Mouse (Mus musculus) monocyte, adult 5-6 weeks (primary cell): Measurements from ENCODE around the gene Psmc3ip. TPM values are rescaled to one million over a fixed set of nuclear protein-coding genes. Genes with fewer than 3 reads are reported as not detected.

Source experiments
- ATAC-seq: fragments of 153-309, 156-312 bp; replicated peaks from 2 replicates; pipeline ENCODE4 v1.8.0; 2017; ENCODE audit warnings: mild to moderate bottlenecking; ENCODE audit not compliant: low TSS enrichment, insufficient number of reproducible peaks, severe bottlenecking, poor library complexity, low FRiP score
- total RNA-seq: library from RNA; stranded (forward); fragments of 200-1000, 200-491, 200-594 nt; gene quantifications from 3 replicates; pipeline ENCODE4 v1.2.3, GENCODE M21; 2017

The Psmc3ip gene
- total RNA-seq, 1 experiment from 2014 or later, result not detected

GRCm38 (mm10) chr11:101062165-101062884 lies 32.9 kb downstream of the Psmc3ip start:
- no peak for ATAC-seq

- ATAC-seq, result no peak
Observed at GRCm38 (mm10) chr11:101061049-101061448, 34.2 kb downstream of the Psmc3ip start.

GRCm38 (mm10) chr11:101060126-101060525 lies 35.1 kb downstream of the Psmc3ip start:
- no peak for ATAC-seq

GRCm38 (mm10) chr11:101059473-101059872 lies 35.8 kb downstream of the Psmc3ip start:
- no peak for ATAC-seq

- ATAC-seq, result no peak
Observed at GRCm38 (mm10) chr11:101058726-101059125, 36.5 kb downstream of the Psmc3ip start.

- ATAC-seq, result peak; percentile 57; the same call in 1 of the 2 replicates
Observed at GRCm38 (mm10) chr11:101057860-101058259, 37.4 kb downstream of the Psmc3ip start.

GRCm38 (mm10) chr11:101056885-101057284 lies 38.4 kb downstream of the Psmc3ip start:
- no peak for ATAC-seq

GRCm38 (mm10) chr11:101055418-101055817 lies 39.8 kb downstream of the Psmc3ip start:
- ATAC-seq, result no peak

- no peak for ATAC-seq
Observed at GRCm38 (mm10) chr11:101053974-101054373, 41.3 kb downstream of the Psmc3ip start.

GRCm38 (mm10) chr11:101052751-101053473 lies 42.3 kb downstream of the Psmc3ip start:
- ATAC-seq, result no peak

GRCm38 (mm10) chr11:101051617-101052016 lies 43.6 kb downstream of the Psmc3ip start:
- ATAC-seq, result no peak

- no peak for ATAC-seq
Observed at GRCm38 (mm10) chr11:101051051-101051493, 44.2 kb downstream of the Psmc3ip start.

- no peak for ATAC-seq
Observed at GRCm38 (mm10) chr11:101050359-101050758, 44.9 kb downstream of the Psmc3ip start.

GRCm38 (mm10) chr11:101047502-101047901 lies 47.7 kb downstream of the Psmc3ip start:
- ATAC-seq, result no peak

GRCm38 (mm10) chr11:101046440-101046839 lies 48.8 kb downstream of the Psmc3ip start:
- ATAC-seq, result no peak

GRCm38 (mm10) chr11:101045826-101046225 lies 49.4 kb downstream of the Psmc3ip start:
- no peak for ATAC-seq
